Mouse (Mus musculus) splenic B cell, adult 2 months (primary cell): ENCODE results near the gene Acrbp.
"Not testable (repeated sequence)": the region's sequence is repeated elsewhere in the genome, so short reads cannot be mapped to it uniquely, and the experiment has no call there.

Experiments
- DNase-seq: peaks from one replicate; pipeline ENCODE4 v3.0.0-alpha.2; 2011; ENCODE audit warnings: low read depth, low spot score
- H3K27me3 ChIP-seq: 2 replicates; pipeline ENCODE4 v1.6.1; 2012; ENCODE audit warnings: mild to moderate bottlenecking, low read length, moderate library complexity, mixed read lengths; ENCODE audit not compliant: control insufficient read depth, poor library complexity, insufficient read depth, severe bottlenecking
- H3K36me3 ChIP-seq: 2 replicates; pipeline ENCODE4 v1.6.1; 2012; ENCODE audit warnings: mild to moderate bottlenecking, low read length, moderate library complexity, mixed read lengths; ENCODE audit not compliant: control insufficient read depth, poor library complexity, insufficient read depth, severe bottlenecking

Gene Acrbp

GRCm38 (mm10) chr6:125042081-125042480 is 7.4 kb upstream of the Acrbp start:
- no peaks in the 10 kb centered on the region for H3K27me3 ChIP-seq
- no peak for DNase-seq
- H3K36me3 ChIP-seq, result no peaks in the 10 kb centered on the region; the same call in none of the 2 replicates

DNA sequence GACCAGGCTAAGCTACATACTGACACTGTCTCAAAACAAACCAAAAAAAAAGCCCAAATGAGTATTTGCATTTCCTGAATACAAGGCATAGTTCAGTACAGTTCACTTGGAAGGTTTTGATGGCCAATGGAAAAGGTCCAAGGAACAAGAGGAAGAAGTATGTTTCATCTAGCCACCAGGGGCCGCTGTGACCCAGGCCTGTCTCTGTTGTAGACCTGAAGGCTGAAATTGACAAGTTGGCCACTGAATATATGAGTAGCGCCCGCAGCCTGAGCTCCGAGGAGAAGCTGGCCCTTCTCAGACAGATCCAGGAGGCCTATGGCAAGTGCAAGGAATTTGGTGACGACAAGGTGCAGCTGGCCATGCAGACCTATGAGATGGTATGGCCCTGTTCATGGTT is 2.8 kb upstream of the Acrbp start:
- Histone ChIP-seq H3K27me3 (no peaks in the 10 kb centered on the region), H3K36me3 (peaks cover 6% of the 10 kb centered on the region)
- DNase-seq, result peak; percentile 85

- peaks cover 12% of the 10 kb centered on the region for H3K36me3 ChIP-seq
- DNase-seq, result peak; percentile 56
- no peaks in the 10 kb centered on the region for H3K27me3 ChIP-seq
Observed at GRCm38 (mm10) chr6:125051237-125051636, 1.7 kb downstream of the Acrbp start.

DNA sequence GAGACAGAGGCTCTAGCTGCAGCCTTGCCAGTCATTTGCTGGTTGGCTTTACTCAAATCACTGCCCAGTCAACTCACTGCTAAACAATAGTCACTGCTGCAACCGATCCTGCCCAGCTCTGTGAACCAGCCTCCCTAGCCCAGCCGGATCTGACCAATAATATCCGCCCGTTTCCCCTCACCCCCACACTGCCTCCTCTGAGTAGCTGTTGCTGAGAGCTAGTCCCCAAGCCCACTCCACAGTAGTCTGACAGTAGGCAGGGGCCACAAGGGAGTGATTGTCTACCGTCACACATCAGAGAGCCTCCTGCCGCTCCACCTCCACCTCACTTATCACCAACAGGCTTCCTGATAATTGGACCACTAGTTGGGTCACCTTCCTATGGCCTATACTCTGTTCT is 12.0 kb downstream of the Acrbp start:
- DNase-seq, result no peak
- Histone ChIP-seq H3K27me3 (no peaks in the 10 kb centered on the region), H3K36me3 (no peaks in the 10 kb centered on the region)

GRCm38 (mm10) chr6:125062511-125062910 is 13.0 kb downstream of the Acrbp start:
- DNase-seq, result no peak
- H3K36me3 ChIP-seq, result no peaks in the 10 kb centered on the region
- H3K27me3 ChIP-seq, result no peaks in the 10 kb centered on the region

DNA sequence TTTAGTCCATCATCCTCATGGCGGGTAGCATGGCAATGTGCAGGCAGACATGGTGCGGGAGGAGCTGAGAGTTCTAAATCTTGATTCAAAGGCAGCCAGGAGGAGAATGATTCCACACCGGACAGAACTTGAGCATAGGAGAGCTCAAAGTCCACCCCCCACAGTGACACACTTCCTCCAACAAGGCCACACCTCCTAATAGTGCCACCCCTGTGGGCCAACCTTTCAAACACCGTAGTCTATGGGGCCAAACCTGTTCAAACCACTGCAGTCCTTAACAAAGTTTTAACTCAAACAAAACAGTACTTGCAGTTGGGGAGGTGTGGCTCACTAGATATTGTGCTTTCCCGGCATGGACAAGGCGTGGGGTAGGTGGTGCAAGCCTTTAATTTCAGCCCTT is 14.4 kb downstream of the Acrbp start:
- no peaks in the 10 kb centered on the region for H3K36me3 ChIP-seq
- no peaks in the 10 kb centered on the region for H3K27me3 ChIP-seq
- DNase-seq, result no peak

GRCm38 (mm10) chr6:125065223-125065622 is 15.7 kb downstream of the Acrbp start:
- H3K36me3 ChIP-seq, H3K27me3 ChIP-seq, DNase-seq: not testable (repeated sequence)

DNA sequence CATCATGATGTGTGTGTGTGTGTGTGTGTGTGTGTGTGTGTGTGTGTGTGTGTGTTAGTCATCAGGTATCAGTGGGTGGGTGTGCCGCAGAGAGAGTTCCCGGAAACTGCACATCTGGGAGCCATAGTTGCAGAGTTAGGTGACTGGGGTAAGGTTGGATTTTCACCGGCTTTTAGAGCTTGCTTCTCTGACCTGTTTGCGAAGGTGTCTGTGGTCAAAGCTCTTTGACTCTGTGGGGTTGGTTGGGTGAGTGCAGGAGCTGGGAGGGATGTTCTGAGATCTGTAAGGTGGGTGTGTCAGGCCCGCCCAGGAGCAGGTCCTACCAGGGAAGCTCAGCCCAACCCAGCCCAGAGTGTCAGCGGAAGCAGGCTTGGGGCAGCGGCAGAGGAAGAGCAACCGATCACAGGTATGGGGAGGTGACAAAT is 18.1 kb downstream of the Acrbp start, which contains the start of gene Lpar5:
Gene Lpar5 (plus strand): TSS at position 350 of the 425 bp plus-strand sequence.
- H3K27me3 ChIP-seq, result no peaks in the 10 kb centered on the region
- DNase-seq, result no peak
- no peaks in the 10 kb centered on the region for H3K36me3 ChIP-seq

GRCm38 (mm10) chr6:125071170-125071895 is 21.8 kb downstream of the Acrbp start:
- peak; percentile 71 for DNase-seq
- Histone ChIP-seq H3K36me3 (no peaks in the 10 kb centered on the region), H3K27me3 (no peaks in the 10 kb centered on the region)

- peak; percentile 15 for DNase-seq
- Histone ChIP-seq H3K27me3 (no peaks in the 10 kb centered on the region), H3K36me3 (no peaks in the 10 kb centered on the region)
Observed at GRCm38 (mm10) chr6:125071896-125072279, 22.4 kb downstream of the Acrbp start.

DNA sequence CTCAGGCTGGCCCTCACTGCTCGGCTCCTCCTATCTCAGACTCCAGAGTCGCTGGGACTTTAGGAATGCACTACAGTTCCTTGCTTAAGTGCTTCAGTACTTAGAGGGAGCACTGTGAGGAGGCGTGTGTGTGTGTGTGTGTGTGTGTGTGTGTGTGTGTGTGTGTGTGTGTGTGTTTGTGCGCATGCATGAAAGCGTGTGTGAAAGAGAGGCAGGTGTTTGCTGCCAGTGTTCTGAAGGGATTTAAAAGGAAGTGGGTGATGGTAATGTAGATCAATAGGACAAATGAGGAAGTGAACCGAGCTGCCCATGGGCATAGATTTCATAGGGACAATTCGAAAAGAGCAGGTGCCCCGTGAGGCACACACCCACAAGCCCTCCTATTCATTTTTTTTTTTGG is 24.3 kb downstream of the Acrbp start:
- peak; percentile 64 for DNase-seq
- Histone ChIP-seq H3K36me3 (no peaks in the 10 kb centered on the region), H3K27me3 (no peaks in the 10 kb centered on the region)

DNA sequence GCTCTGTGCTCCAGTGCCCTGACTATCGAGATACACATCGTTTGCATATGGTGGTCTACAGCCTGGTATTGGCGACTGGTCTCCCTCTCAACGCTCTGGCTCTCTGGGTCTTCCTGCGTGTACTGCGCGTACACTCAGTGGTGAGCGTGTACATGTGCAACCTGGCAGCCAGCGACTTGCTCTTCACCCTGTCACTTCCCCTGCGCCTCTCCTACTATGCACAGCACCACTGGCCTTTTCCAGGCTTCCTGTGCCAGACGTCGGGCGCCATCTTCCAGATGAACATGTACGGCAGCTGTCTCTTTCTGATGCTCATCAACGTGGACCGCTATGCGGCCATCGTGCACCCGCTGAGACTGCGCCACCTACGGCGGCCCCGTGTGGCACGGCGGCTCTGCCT is 31.9 kb downstream of the Acrbp start:
- no peak for DNase-seq
- H3K27me3 ChIP-seq, result no peaks in the 10 kb centered on the region

GRCm38 (mm10) chr6:125081797-125082560 is 32.5 kb downstream of the Acrbp start:
- no peak for DNase-seq
- H3K36me3 ChIP-seq, result peaks cover 5% of the 10 kb centered on the region; the same call in 1 of the 2 replicates
- H3K27me3 ChIP-seq, result no peaks in the 10 kb centered on the region

More for the DNA sequence above, 31.9 kb downstream of the Acrbp start:
- H3K36me3 ChIP-seq, result peaks cover 5% of the 10 kb centered on the region; the same call in 1 of the 2 replicates

- peaks cover 5% of the 10 kb centered on the region; the same call in 1 of the 2 replicates for H3K36me3 ChIP-seq
- H3K27me3 ChIP-seq, result no peaks in the 10 kb centered on the region
- DNase-seq, result no peak
Observed at GRCm38 (mm10) chr6:125082801-125083386, 33.4 kb downstream of the Acrbp start.

GRCm38 (mm10) chr6:125084424-125084823 is 34.9 kb downstream of the Acrbp start:
- H3K36me3 ChIP-seq, result peaks cover 5% of the 10 kb centered on the region; the same call in 1 of the 2 replicates
- H3K27me3 ChIP-seq, result no peaks in the 10 kb centered on the region
- DNase-seq, result peak; percentile 86
